Mouse (Mus musculus) liver, postnatal 0 days (tissue): ENCODE results near the gene Gmfb.
A peak's percentile ranks its signal among the peaks of the same experiment; 100 is the strongest.

Source experiments
- CTCF ChIP-seq: sonication (generic); IDR thresholded peaks from 2 replicates; pipeline ENCODE4 v1.5.1; 2016; ENCODE audit warnings: antibody characterized with exemption, low read depth
- EP300 ChIP-seq: IDR thresholded peaks from 2 replicates; pipeline ENCODE4 v1.6.1; 2016; ENCODE audit warnings: antibody characterized with exemption, low read depth, mild to moderate bottlenecking

DNA sequence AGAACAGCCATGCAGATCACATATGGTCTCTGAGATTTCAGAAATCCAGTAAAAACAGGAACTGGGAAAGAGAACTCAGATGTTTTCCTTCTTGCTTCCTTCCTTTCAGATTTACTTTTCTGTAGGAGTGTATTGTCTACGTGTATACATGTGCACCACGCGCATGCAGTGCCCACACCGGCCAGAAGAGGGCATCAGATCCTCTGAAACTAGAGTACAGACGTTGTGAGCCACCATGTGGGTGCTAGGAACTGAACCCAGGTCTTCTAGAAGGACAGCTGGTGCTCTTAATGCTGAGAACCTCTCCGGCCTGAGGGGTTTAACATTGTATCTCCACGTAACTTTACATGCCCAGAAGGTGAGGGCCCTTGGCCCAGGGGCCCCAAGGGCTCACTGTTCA lies 42.8 kb downstream of the Gmfb start:
- peak; percentile 52 for TF ChIP-seq CTCF
- TF ChIP-seq EP300: no peak
